ENCODE assay signal across 28 mouse cellular contexts in the genomic region with DNA sequence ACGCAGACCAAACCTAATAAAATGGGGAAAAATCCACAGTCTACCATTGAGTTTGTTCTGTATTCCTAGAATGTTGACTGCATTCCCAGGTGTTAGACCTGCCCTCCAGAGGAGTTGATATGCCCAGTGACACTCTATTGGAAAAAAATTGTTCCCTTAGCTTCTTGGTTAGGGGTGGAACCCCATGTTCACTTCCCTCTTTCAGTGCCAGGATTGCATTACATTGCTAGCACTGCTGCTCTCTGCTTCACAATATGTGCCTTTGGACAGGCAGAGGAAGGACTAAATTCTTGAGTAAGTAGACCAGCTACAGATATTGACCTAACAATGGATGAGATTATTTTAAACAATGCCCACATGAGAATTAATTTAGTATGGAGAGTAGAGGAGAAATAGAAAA.
"Had no signal": no experiment of that assay in that cellular context is flagged by ENCODE, and none has a peak within 500 bp of the region (broad histone marks: within the 10 kb centered on the region; RNA-seq: fewer than 3 reads in every experiment).

No protein-coding gene starts in this region.

- H3K27me3 ChIP-seq: heart, embryonic 13.5 days; heart, embryonic 15.5 days; hindbrain, embryonic 12.5 days; kidney, embryonic 15.5 days; limb, embryonic 12.5 days had no signal

- H3K4me2 ChIP-seq: heart, embryonic 11.5 days; heart, embryonic 13.5 days; heart, embryonic 15.5 days; hindbrain, embryonic 12.5 days; hindbrain, embryonic 14.5 days; kidney, embryonic 15.5 days; limb, embryonic 12.5 days; liver, embryonic 11.5 days had no signal

- H3K9me3 ChIP-seq: heart, embryonic 13.5 days; heart, embryonic 15.5 days; hindbrain, embryonic 10.5 days; hindbrain, embryonic 12.5 days; kidney, embryonic 15.5 days; limb, embryonic 10.5 days; limb, embryonic 12.5 days had no signal

- H3K36me3 ChIP-seq: heart, embryonic 13.5 days; heart, embryonic 15.5 days; hindbrain, embryonic 10.5 days; hindbrain, embryonic 12.5 days; kidney, embryonic 15.5 days; limb, embryonic 10.5 days; limb, embryonic 12.5 days had no signal

- DNase-seq: gastrocnemius, adult 2 months; gastrocnemius, postnatal 10 days; gastrocnemius, postnatal 25 days; heart, adult 11 months; heart, adult 2 months; heart, postnatal 14 days; heart, postnatal 4 days; kidney, adult 11 months; kidney, adult 2 months; kidney, adult 9 months; kidney, postnatal 14 days; kidney, postnatal 36 days; liver had no signal

- H3K4me3 ChIP-seq: gastrocnemius, adult 2 months; heart, adult 2 months; heart, embryonic 13.5 days; heart, embryonic 15.5 days; hindbrain, embryonic 10.5 days; hindbrain, embryonic 12.5 days; kidney, embryonic 15.5 days; layer of hippocampus, adult 2 months; left cerebral cortex, adult 2 months; limb, embryonic 10.5 days; limb, embryonic 12.5 days had no signal

- H3K4me1 ChIP-seq: heart, embryonic 13.5 days; heart, embryonic 15.5 days; hindbrain, embryonic 10.5 days; hindbrain, embryonic 12.5 days had no signal

- H3K27ac ChIP-seq: gastrocnemius, adult 2 months; heart, adult 2 months; heart, embryonic 13.5 days; heart, embryonic 15.5 days; hindbrain, embryonic 10.5 days; hindbrain, embryonic 12.5 days; hindbrain, embryonic 14.5 days; kidney, embryonic 15.5 days; kidney, postnatal 0 days; layer of hippocampus, adult 2 months; left cerebral cortex, adult 2 months; limb, embryonic 12.5 days had no signal

- H3K9ac ChIP-seq: heart, embryonic 13.5 days; heart, embryonic 15.5 days; hindbrain, embryonic 12.5 days; hindbrain, embryonic 14.5 days; kidney, embryonic 15.5 days; limb, embryonic 12.5 days had no signal

- ATAC-seq: hindbrain, embryonic 16.5 days; intestine, embryonic 16.5 days had no signal
